Mouse (Mus musculus) erythroblast, embryonic 14.5 days (primary cell): ENCODE data around the gene Pgpep1. TPM values are rescaled to one million over a fixed set of nuclear protein-coding genes. Genes with fewer than 3 reads are reported as not detected.

Experiments
- H3K27me3 ChIP-seq: 2 replicates; pipeline ENCODE4 v1.6.1; 2012; ENCODE audit warnings: inconsistent platforms; ENCODE audit not compliant: control insufficient read depth
- H3K36me3 ChIP-seq: 2 replicates; pipeline ENCODE4 v1.6.1; 2012; ENCODE audit warnings: mild to moderate bottlenecking, inconsistent platforms; ENCODE audit not compliant: control insufficient read depth
- H3K4me1 ChIP-seq: 2 replicates; pipeline ENCODE4 v1.6.1; 2012; ENCODE audit warnings: inconsistent platforms; ENCODE audit not compliant: control insufficient read depth
- H3K4me3 ChIP-seq: replicated peaks from 2 replicates; pipeline ENCODE3; 2012; ENCODE audit warnings: moderate library complexity, mild to moderate bottlenecking, inconsistent platforms
- H3K9me3 ChIP-seq: 2 replicates; pipeline ENCODE4 v1.6.1; 2012; ENCODE audit warnings: low read length, inconsistent platforms, mixed read lengths; ENCODE audit not compliant: control insufficient read depth
- GATA1 ChIP-seq: IDR thresholded peaks from 2 replicates; pipeline ENCODE4 v1.6.1; 2012; ENCODE audit warnings: low read length, inconsistent platforms, mixed read lengths
- TAL1 ChIP-seq: IDR thresholded peaks from 3 replicates; pipeline ENCODE4 v1.6.1; 2012; ENCODE audit warnings: low read length, inconsistent platforms, mixed read lengths
- polyA plus RNA-seq: library from polyadenylated mRNA; stranded (reverse); fragments of >175 nt; gene quantifications from 2 replicates; pipeline ENCODE4 v1.2.3, GENCODE M21; 2012

Gene Pgpep1
- polyA plus RNA-seq, 1 experiment = 0.29 TPM

DNA sequence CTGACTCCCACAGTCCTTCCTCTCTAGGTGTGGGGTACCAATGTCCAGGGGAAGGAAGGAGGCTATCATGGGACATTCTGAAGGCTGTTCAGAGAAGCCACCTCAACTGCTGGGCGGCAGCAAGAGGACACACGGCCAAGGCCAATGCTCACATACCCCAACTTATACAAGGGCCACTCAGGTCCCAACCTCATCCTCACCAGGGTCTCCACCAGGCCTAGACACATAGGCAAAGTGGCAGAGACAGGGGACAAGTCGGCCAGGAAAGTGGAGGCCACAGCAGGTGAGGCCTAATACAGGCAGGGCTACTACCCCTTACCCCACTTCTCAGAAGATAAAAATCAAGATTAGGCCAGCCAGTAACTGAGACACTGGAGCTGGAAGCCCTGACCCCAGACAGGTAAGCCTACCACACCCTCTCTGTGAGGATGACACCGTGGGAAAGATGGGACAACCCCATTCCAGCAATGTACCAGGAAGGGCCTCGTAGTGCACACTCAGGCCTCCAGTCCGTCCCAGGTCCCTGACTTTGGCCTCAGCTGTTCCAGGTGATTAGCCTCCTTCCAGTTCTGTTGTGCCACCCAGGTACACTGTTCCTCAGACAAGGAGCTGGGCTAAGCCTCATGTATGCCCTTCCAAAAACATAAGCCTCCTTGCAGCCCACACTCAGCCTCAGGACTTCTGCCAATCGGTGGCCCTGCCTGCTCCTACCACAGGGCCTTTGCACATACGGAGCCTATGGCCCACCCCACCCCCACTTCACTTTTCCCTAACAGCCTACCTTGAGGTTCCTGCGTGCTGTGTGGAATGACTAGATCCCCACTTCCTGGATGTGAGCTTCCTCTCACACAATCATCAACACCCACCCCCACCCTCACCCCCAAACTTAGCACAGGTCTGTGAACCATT is 54.1 kb downstream of the Pgpep1 start:
- Histone ChIP-seq H3K27me3 (peaks cover 28% of the 10 kb centered on the region), H3K4me3 (no peak overlapping the region), H3K9me3 (no peaks in the 10 kb centered on the region), H3K4me1 (peaks cover 73% of the 10 kb centered on the region), H3K36me3 (peaks cover 13% of the 10 kb centered on the region)
- TF ChIP-seq GATA1 (no peak), TAL1 (no peak)

DNA sequence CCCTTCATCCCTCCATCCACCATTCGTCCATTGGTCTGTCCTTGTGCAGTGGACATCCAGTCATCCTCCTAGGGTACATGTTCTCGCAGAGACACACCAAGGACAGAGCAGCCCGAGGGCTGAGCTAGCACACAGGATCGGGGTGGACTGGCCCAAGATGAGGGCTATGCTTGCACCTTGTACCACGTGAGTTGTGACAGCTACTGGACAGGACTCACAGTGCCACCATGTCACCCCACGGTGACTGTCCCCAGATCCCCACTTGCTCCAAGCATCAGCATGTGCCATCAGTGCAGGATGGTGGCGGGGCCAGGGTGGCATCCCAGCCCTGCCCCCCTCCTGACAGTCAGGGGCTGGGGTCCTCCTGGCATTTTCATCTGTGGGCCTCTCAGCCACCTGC is 55.6 kb downstream of the Pgpep1 start:
- H3K27me3 ChIP-seq = peaks cover 18% of the 10 kb centered on the region
- no peak overlapping the region for H3K4me3 ChIP-seq
- no peaks in the 10 kb centered on the region for H3K9me3 ChIP-seq
- peaks cover 69% of the 10 kb centered on the region for H3K4me1 ChIP-seq
- no peak for TF ChIP-seq TAL1
- no peak for TF ChIP-seq GATA1
- peaks cover 22% of the 10 kb centered on the region for H3K36me3 ChIP-seq

GRCm38 (mm10) chr8:70602139-70602811 is 57.9 kb downstream of the Pgpep1 start:
- Histone ChIP-seq H3K27me3 (no peaks in the 10 kb centered on the region), H3K36me3 (peaks cover 42% of the 10 kb centered on the region), H3K9me3 (peaks cover 11% of the 10 kb centered on the region), H3K4me1 (peaks cover 60% of the 10 kb centered on the region), H3K4me3 (no peak overlapping the region)
- TF ChIP-seq TAL1 (no peak), GATA1 (no peak)

- Histone ChIP-seq H3K27me3 (no peaks in the 10 kb centered on the region), H3K9me3 (peaks cover 11% of the 10 kb centered on the region), H3K36me3 (peaks cover 51% of the 10 kb centered on the region), H3K4me3 (peak overlapping the region; percentile 33), H3K4me1 (peaks cover 51% of the 10 kb centered on the region)
- TF ChIP-seq GATA1 (no peak), TAL1 (no peak)
Measured at GRCm38 (mm10) chr8:70601271-70601649, 58.9 kb downstream of the Pgpep1 start.

DNA sequence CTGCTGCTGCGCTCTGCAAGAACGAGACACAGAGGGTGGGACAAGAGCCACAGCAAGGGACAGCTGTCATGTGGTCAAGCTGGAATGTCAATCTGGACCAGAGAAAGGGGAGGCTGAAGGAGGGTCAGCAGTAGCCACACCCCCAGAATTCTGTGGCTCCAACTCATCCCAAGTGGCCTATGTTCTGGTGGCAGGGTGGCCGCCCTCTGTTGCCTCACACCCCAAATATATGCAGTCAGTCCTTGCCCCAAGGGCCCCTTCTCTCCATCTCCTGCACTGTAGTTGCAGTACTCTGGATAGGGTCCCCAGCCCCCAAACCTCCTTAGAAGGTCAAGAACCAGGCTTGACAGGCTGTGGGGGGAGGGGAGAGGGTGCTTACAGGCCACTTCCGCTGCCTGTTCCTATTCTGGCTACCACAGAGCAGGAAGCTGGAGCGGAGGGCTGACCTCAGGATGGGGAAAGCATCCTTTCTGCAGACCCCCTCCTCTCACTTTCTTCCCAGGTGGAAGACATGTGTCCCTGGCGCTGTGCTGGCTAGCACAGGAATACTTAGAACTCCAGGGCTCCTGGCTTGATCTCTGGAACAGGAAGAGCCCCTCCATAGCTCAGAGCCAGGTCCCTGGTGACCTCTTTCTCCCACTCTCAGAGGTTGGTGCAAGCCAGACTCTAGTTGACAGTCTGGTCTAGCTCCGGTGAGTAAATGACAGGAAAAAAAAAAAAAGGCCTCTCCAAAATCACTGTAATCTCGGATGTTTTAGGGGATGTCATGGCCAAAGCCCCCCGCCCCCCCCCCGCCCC is 59.5 kb downstream of the Pgpep1 start:
- TF ChIP-seq GATA1 = no peak
- TF ChIP-seq TAL1 = no peak
- Histone ChIP-seq H3K4me1 (peaks cover 51% of the 10 kb centered on the region), H3K4me3 (no peak overlapping the region), H3K9me3 (peaks cover 11% of the 10 kb centered on the region), H3K36me3 (peaks cover 57% of the 10 kb centered on the region), H3K27me3 (no peaks in the 10 kb centered on the region)

DNA sequence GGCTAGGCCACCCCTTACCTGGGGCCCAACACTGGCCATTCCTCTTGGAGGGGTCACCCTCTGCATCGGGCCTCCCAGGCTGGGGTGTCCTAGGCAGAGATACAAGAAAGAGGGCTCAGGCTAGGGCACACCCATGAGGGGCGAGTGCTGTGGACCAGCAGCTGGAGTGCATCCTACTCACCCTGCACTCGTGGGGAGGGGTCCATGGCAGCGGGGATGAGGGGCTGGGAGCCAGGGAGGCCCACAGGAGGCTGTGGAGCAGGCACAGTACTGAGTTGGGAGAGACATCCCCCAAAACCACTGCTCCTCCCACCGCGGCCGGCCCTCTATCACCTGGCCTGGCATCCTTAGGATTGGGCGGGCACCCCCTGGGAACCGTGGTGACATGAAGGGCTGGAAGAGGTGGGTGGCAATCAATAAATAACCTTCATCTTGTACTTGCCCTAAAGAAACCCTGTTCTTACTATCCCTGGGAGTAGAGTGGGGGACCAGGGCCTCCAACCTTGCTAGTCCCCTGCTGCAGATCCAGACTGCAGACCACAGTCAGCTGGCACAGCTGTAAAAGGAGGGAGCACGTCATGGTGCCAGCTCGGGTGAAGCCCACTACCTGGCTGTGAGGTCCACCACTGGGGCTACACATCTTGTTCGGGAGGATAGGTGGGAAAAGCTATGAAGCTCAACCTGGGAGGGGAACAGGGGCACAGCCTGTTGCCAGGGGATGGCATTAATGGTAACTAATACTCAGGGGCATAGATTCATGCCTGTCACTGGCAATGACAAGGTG is 60.5 kb downstream of the Pgpep1 start:
- Histone ChIP-seq H3K36me3 (peaks cover 58% of the 10 kb centered on the region), H3K9me3 (peaks cover 11% of the 10 kb centered on the region), H3K27me3 (no peaks in the 10 kb centered on the region), H3K4me1 (peaks cover 57% of the 10 kb centered on the region), H3K4me3 (no peak overlapping the region)
- no peak for TF ChIP-seq TAL1
- no peak for TF ChIP-seq GATA1

GRCm38 (mm10) chr8:70598722-70599121 is 61.5 kb downstream of the Pgpep1 start:
- Histone ChIP-seq H3K4me1 (peaks cover 59% of the 10 kb centered on the region), H3K36me3 (peaks cover 55% of the 10 kb centered on the region), H3K4me3 (no peak overlapping the region)

DNA sequence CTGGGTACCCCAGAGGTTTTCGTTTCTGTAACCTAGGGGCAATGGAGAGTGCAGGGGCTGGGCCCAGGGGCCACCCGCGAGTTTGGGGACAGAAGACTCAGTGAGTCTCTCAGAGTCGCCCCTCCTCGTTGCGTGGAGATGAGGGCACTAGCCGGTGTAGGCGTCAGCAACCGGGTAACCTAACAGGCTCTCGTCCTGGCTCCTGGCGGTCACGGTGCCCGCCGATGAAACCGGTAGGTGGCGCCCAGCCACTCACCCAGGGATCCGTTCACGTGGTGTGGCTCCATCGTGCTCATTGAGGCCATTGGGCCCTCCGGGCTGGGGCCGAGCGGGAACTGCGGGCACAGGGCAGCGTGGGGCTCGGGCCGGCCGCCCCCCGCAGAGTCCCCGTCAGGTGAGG is 61.9 kb downstream of the Pgpep1 start:
- no peak overlapping the region for H3K4me3 ChIP-seq
- peaks cover 55% of the 10 kb centered on the region for H3K36me3 ChIP-seq
- no peaks in the 10 kb centered on the region for H3K27me3 ChIP-seq
- peaks cover 64% of the 10 kb centered on the region for H3K4me1 ChIP-seq
- H3K9me3 ChIP-seq = peaks cover 11% of the 10 kb centered on the region
- TF ChIP-seq GATA1 (no peak), TAL1 (no peak)

More at GRCm38 (mm10) chr8:70598722-70599121, 61.5 kb downstream of the Pgpep1 start:
- Histone ChIP-seq H3K27me3 (no peaks in the 10 kb centered on the region), H3K9me3 (peaks cover 11% of the 10 kb centered on the region)
- TF ChIP-seq GATA1 = no peak
- no peak for TF ChIP-seq TAL1
